Mouse (Mus musculus): ENCODE results near the gene Mtcl1. TPM values are rescaled to one million over a fixed set of nuclear protein-coding genes. Genes with fewer than 3 reads are reported as not detected.

Gene Mtcl1
- total and polyA plus RNA-seq, 3 experiments, result 1.5 to 6.8 (median 5.9) TPM

- Histone ChIP-seq H3K79me2 (replicated peaks; ENCODE audit: control insufficient read depth, insufficient read depth, low read length) (no peaks in the 10 kb centered on the region), H3K36me3 (ENCODE audit: control insufficient read depth, insufficient read depth, low read length) (no peaks in the 10 kb centered on the region), H3K27ac (no peak overlapping the region), H3K4me1 (ENCODE audit: control insufficient read depth, insufficient read depth, low read length) (no peaks in the 10 kb centered on the region), H3K27me3 (ENCODE audit: control insufficient read depth, insufficient read depth, low read length) (no peaks in the 10 kb centered on the region), H3K4me3 (no peak overlapping the region), H3K9ac (ENCODE audit: low read depth, low read length) (no peak overlapping the region)
- 80% methylated on average over 12 of the region's 12 CpGs for WGBS
- no peak for TF ChIP-seq EP300 (IDR thresholded peaks at IDR 0.05; ENCODE audit: insufficient read depth, low read depth, low read length)
- TF ChIP-seq CTCF (IDR thresholded peaks at IDR 0.05), result no peak
- TF ChIP-seq POLR2A (IDR thresholded peaks at IDR 0.05; ENCODE audit: insufficient read depth, low read depth, low read length), result no peak
- intact Hi-C loops (cut with DNase I), result no loop called here
- DNase-seq, result no peak
Measured at GRCm38 (mm10) chr17:66412155-66412970, 37.2 kb downstream of the Mtcl1 start.

GRCm38 (mm10) chr17:66410884-66411426 lies 38.6 kb downstream of the Mtcl1 start:
- H3K4me1 ChIP-seq (ENCODE audit: control insufficient read depth, insufficient read depth, low read length), result no peaks in the 10 kb centered on the region
- H3K9ac ChIP-seq (ENCODE audit: low read depth, low read length), result no peak overlapping the region
- 88% methylated on average over 11 of the region's 11 CpGs for WGBS
- H3K36me3 ChIP-seq (ENCODE audit: control insufficient read depth, insufficient read depth, low read length), result no peaks in the 10 kb centered on the region
- TF ChIP-seq EP300 (IDR thresholded peaks at IDR 0.05; ENCODE audit: insufficient read depth, low read depth, low read length), result no peak
- TF ChIP-seq CTCF (IDR thresholded peaks at IDR 0.05), result no peak
- no peak for TF ChIP-seq POLR2A (IDR thresholded peaks at IDR 0.05; ENCODE audit: insufficient read depth, low read depth, low read length)
- DNase-seq, result no peak
- intact Hi-C loops (cut with DNase I), result no loop called here
- no peak overlapping the region for H3K4me3 ChIP-seq
- no peak overlapping the region for H3K27ac ChIP-seq
- no peaks in the 10 kb centered on the region for H3K79me2 ChIP-seq (replicated peaks; ENCODE audit: control insufficient read depth, insufficient read depth, low read length)
- peaks cover 1% of the 10 kb centered on the region; the same call in 1 of the 2 replicates for H3K27me3 ChIP-seq (ENCODE audit: control insufficient read depth, insufficient read depth, low read length)

GRCm38 (mm10) chr17:66409070-66409605 lies 40.4 kb downstream of the Mtcl1 start:
- Histone ChIP-seq H3K79me2 (replicated peaks; ENCODE audit: control insufficient read depth, insufficient read depth, low read length) (no peaks in the 10 kb centered on the region), H3K27me3 (ENCODE audit: control insufficient read depth, insufficient read depth, low read length) (peaks cover 1% of the 10 kb centered on the region; the same call in 1 of the 2 replicates), H3K4me3 (no peak overlapping the region), H3K27ac (no peak overlapping the region), H3K36me3 (ENCODE audit: control insufficient read depth, insufficient read depth, low read length) (no peaks in the 10 kb centered on the region), H3K9ac (ENCODE audit: low read depth, low read length) (no peak overlapping the region), H3K4me1 (ENCODE audit: control insufficient read depth, insufficient read depth, low read length) (no peaks in the 10 kb centered on the region)
- 86% methylated on average over 9 of the region's 9 CpGs for WGBS
- TF ChIP-seq CTCF (IDR thresholded peaks at IDR 0.05) (no peak), POLR2A (IDR thresholded peaks at IDR 0.05; ENCODE audit: insufficient read depth, low read depth, low read length) (no peak), EP300 (IDR thresholded peaks at IDR 0.05; ENCODE audit: insufficient read depth, low read depth, low read length) (no peak)
- DNase-seq, result no peak
- intact Hi-C loops (cut with DNase I), result no loop called here

GRCm38 (mm10) chr17:66408400-66408799 lies 41.1 kb downstream of the Mtcl1 start:
- Histone ChIP-seq H3K36me3 (ENCODE audit: control insufficient read depth, insufficient read depth, low read length) (no peaks in the 10 kb centered on the region), H3K4me1 (ENCODE audit: control insufficient read depth, insufficient read depth, low read length) (no peaks in the 10 kb centered on the region), H3K27ac (no peak overlapping the region), H3K9ac (ENCODE audit: low read depth, low read length) (no peak overlapping the region), H3K27me3 (ENCODE audit: control insufficient read depth, insufficient read depth, low read length) (peaks cover 1% of the 10 kb centered on the region; the same call in 1 of the 2 replicates), H3K79me2 (replicated peaks; ENCODE audit: control insufficient read depth, insufficient read depth, low read length) (no peaks in the 10 kb centered on the region), H3K4me3 (no peak overlapping the region)
- intact Hi-C loops (cut with DNase I), result no loop called here
- WGBS, result 92% methylated on average over 5 of the region's 5 CpGs
- no peak for DNase-seq
- TF ChIP-seq POLR2A (IDR thresholded peaks at IDR 0.05; ENCODE audit: insufficient read depth, low read depth, low read length) (no peak), EP300 (IDR thresholded peaks at IDR 0.05; ENCODE audit: insufficient read depth, low read depth, low read length) (no peak), CTCF (IDR thresholded peaks at IDR 0.05) (no peak)

GRCm38 (mm10) chr17:66407833-66408232 lies 41.7 kb downstream of the Mtcl1 start:
- no peaks in the 10 kb centered on the region for H3K79me2 ChIP-seq (replicated peaks; ENCODE audit: control insufficient read depth, insufficient read depth, low read length)
- intact Hi-C loops (cut with DNase I), result no loop called here
- no peak overlapping the region for H3K9ac ChIP-seq (ENCODE audit: low read depth, low read length)
- TF ChIP-seq POLR2A (IDR thresholded peaks at IDR 0.05; ENCODE audit: insufficient read depth, low read depth, low read length) (no peak), EP300 (IDR thresholded peaks at IDR 0.05; ENCODE audit: insufficient read depth, low read depth, low read length) (no peak), CTCF (IDR thresholded peaks at IDR 0.05) (no peak)
- no peak for DNase-seq
- 70% methylated on average over 8 of the region's 8 CpGs for WGBS
- no peak overlapping the region for H3K4me3 ChIP-seq
- H3K36me3 ChIP-seq (ENCODE audit: control insufficient read depth, insufficient read depth, low read length), result no peaks in the 10 kb centered on the region
- no peak overlapping the region for H3K27ac ChIP-seq
- peaks cover 1% of the 10 kb centered on the region; the same call in 1 of the 2 replicates for H3K27me3 ChIP-seq (ENCODE audit: control insufficient read depth, insufficient read depth, low read length)
- peaks cover 3% of the 10 kb centered on the region; the same call in 1 of the 2 replicates for H3K4me1 ChIP-seq (ENCODE audit: control insufficient read depth, insufficient read depth, low read length)

GRCm38 (mm10) chr17:66405601-66406000 lies 43.9 kb downstream of the Mtcl1 start:
- peaks cover 3% of the 10 kb centered on the region; the same call in 1 of the 2 replicates for H3K4me1 ChIP-seq (ENCODE audit: control insufficient read depth, insufficient read depth, low read length)

More at GRCm38 (mm10) chr17:66405601-66406000, 43.9 kb downstream of the Mtcl1 start:
- Histone ChIP-seq H3K36me3 (ENCODE audit: control insufficient read depth, insufficient read depth, low read length) (no peaks in the 10 kb centered on the region), H3K4me3 (no peak overlapping the region), H3K79me2 (replicated peaks; ENCODE audit: control insufficient read depth, insufficient read depth, low read length) (no peaks in the 10 kb centered on the region), H3K27ac (no peak overlapping the region), H3K27me3 (ENCODE audit: control insufficient read depth, insufficient read depth, low read length) (peaks cover 1% of the 10 kb centered on the region; the same call in 1 of the 2 replicates), H3K9ac (ENCODE audit: low read depth, low read length) (no peak overlapping the region)
- DNase-seq, result no peak
- intact Hi-C loops (cut with DNase I), result no loop called here
- no peak for TF ChIP-seq EP300 (IDR thresholded peaks at IDR 0.05; ENCODE audit: insufficient read depth, low read depth, low read length)
- no peak for TF ChIP-seq POLR2A (IDR thresholded peaks at IDR 0.05; ENCODE audit: insufficient read depth, low read depth, low read length)
- no peak for TF ChIP-seq CTCF (IDR thresholded peaks at IDR 0.05)
- WGBS, result 45% methylated on average over 7 of the region's 7 CpGs

Data from heart, adult 2 months (tissue).